Mouse (Mus musculus): ENCODE results near the gene Olfr376.

DNA sequence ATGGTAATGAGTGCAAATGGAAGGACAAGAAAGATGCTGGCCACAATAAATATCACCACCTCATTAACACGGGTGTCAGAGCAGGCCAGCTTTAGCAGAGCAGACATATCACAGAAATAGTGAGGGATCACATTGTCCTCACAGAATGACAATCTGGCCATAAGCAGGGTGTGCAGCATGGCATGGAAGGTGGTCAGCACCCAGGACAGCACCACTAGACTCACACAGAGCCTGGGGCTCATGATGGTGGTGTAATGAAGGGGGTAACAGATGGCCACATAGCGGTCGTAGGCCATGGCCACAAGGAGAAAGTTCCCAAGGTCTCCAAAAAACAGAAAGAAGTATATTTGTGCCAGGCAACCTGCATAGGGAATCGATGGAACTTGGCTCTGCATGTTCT, 24.3 kb downstream of the Olfr376 start:
- TF ChIP-seq CTCF (IDR thresholded peaks at IDR 0.05; ENCODE audit: control insufficient read depth, insufficient read depth, insufficient replicate concordance, low read depth, low read length) (no peak), POLR2A (IDR thresholded peaks at IDR 0.05; ENCODE audit: control insufficient read depth, low read depth, low read length) (no peak)
